Mouse (Mus musculus) urinary bladder, postnatal 25 days (tissue): ENCODE data around the gene Klhl29.
"Not testable (repeated sequence)": the region's sequence is repeated elsewhere in the genome, so short reads cannot be mapped to it uniquely, and the experiment has no call there.

Source experiments
- DNase-seq: peaks from one replicate; pipeline ENCODE4 v3.0.0; 2022; ENCODE audit warnings: low spot score

The Klhl29 gene

DNA sequence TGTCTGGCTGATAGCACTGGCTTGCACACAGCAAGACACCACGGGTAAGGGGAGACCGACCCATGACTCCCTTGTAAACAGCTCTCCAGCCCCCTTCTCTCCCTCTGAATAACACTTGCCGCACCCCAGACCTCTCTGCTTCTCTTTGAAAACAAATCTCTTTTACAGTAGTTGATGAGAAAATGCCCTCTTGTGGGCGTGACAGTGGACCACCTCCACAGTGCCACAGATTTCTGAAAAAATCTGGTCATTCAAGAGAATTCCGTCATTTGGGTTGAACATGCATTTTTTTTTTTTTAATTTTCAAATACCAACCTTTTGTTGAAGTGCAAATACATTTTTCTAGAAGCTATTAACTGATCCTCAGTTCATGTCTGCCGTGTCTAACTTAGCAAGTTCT, 17.0 kb downstream of the Klhl29 start:
- no peak for DNase-seq

DNA sequence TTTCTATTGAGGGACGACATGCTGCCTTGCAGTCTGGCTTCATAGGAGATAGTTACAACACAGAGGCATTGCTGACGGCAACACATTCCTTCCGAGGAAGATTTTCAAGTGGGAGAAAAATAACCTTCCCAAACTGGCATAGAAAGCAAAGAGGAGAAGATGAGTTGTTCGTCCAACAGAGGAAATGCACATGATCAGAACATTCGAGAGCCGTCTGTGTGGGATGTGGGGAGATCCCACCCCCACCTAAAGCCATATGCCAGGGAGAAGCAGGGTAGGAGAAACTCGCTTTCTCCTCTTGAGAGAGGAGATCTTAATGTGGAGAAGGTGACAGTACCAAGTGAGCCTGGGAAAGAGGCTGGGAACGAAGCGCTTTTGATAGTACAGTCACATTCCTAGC, 22.1 kb downstream of the Klhl29 start:
- DNase-seq = no peak

DNA sequence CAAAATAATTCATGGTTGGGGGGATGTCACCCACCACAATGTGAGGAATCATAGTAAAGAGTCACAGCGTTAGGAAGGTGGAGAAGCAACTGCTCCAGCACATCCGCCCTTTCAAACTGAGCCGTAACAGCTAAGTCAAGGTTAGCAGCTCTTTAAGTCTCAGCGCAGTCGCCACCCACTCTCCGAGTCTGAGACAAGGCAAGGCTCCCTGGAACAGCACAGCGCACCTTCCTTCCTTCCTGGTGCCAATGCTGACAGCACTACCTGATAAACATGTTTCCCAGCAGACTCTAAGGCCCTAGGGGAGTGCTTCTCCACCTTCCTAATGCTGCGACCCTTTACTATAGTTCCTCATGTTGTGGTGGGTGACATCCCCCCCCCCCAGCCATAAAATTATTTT, 22.7 kb downstream of the Klhl29 start:
- DNase-seq = no peak

DNA sequence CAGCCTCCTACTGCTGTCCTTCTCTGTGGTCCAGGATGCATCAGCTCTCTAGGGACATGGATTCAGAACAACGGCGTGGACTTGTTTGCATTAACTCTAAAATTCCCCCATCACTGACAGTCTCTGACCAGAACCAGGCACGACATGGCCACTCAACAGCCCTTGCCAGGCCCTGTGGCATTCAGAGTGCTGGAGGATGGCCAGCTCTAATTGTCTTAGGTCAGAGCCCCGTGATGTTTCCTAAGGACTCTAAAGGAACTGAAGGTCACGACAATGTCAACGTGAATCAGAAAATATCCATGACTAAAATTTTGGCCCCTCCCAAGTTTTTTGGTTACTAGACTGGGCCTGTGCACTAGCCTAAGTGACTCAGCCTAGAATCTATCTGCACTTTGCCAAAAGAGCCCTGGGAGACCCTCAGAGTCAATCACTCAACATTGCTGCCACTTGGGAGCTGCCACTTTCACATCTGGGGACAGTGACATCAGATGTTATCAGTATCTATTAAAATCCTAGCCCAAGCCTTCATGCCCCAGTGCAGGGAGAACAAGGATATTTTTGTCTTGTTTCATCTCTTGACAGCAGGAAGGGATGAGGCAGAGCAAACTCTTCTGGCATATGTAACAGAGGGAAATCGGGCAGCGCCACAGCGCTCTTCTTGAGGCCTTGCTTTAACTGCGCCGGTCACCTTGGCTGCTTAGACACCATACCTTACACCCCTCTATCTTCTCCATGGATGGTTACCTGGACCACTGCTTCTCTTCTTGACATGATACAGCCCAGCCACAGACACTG, 24.8 kb downstream of the Klhl29 start:
- no peak for DNase-seq

DNA sequence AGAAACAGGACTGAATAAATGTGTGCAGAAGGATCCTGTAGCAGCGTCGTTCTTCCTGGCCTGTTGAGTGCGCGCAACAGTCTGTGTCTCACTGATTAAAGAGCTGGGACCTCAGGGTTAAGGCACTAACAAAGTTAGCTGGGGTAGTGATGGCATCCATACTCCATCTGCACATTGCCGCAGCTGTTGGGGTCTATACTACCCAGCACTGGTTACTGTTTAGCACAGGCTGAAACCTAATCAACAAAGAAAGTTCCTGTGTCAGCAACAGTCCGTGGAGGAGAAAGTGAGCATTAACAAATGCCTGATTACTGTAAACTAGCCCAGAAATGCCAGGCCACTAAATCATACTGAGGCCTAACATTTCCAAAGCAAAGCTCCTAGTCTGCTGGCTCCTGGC, 30.4 kb downstream of the Klhl29 start:
- DNase-seq = no peak

DNA sequence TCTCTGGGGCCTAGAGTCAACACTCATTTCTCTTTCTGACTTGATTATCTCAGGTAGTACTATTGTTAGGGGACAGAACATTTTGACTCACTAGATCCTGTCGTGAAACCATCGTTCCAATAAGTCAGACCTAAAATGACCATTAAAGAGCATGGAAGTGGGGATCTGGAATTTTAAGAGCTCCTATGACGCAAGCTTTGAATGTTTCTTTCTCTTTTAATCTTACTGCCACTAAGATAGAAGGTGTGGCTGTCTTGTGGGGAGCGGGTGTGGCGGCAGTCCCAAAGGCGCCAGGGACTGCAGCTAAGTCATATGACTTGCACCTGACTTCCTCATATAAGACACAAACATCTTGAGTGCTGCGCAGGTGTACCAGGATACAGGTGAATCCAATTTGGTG, 31.0 kb downstream of the Klhl29 start:
- DNase-seq = not testable (repeated sequence)

- no peak for DNase-seq
Observed at GRCm38 (mm10) chr12:5340151-5340603, 35.3 kb downstream of the Klhl29 start.

- no peak for DNase-seq
Observed at GRCm38 (mm10) chr12:5336927-5337712, 38.4 kb downstream of the Klhl29 start.

- DNase-seq = no peak
Observed at GRCm38 (mm10) chr12:5336331-5336730, 39.2 kb downstream of the Klhl29 start.

DNA sequence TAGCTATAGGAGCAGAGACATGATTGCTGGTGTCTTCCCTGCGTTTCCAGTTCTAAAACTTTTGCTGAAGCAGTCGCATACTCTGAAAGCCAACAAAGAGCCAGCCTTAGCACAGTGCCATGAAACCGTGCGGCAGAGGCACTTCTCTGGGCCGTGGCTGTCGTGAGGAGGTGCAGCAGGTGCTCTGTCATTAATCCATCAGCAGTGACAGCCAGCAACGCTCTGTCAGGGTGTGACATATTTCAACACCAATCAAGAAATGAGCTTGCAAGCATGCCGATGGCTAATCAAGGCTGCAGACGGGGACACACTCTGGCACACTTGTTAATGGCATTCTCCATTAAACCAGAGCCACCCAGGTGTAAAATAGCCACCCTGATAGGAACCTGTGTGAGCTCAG, 40.5 kb downstream of the Klhl29 start:
- no peak for DNase-seq

- DNase-seq = no peak
Observed at GRCm38 (mm10) chr12:5334175-5334574, 41.3 kb downstream of the Klhl29 start.

GRCm38 (mm10) chr12:5331810-5332484, 43.5 kb downstream of the Klhl29 start:
- DNase-seq = no peak

DNA sequence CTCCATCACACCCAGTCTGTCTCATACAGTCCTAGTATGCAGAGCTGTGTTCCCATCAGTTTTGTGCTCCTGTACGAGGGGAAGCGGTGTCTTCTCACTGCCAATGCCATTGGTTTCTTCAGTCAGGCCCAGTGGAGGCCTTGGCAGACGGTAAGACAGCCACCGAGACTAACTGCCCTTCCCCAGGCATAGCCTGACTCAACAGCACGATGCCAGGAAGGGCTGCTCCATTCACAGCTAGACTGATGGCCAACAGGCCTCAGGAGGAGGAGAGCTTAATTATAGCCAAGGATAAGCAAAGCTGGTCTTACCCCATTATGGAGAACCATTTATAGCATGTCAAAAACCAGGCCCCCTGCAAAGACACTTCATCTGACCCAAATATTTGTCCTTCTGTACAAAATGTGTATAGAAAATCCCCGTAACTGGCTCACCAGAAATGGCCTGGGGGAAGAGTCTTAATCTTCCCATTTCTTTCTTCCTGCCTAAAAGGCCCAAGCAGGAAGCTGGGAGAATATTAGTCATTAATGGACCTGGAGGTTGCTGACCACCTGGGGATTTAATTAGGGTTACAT, 44.9 kb downstream of the Klhl29 start:
- DNase-seq = no peak

DNA sequence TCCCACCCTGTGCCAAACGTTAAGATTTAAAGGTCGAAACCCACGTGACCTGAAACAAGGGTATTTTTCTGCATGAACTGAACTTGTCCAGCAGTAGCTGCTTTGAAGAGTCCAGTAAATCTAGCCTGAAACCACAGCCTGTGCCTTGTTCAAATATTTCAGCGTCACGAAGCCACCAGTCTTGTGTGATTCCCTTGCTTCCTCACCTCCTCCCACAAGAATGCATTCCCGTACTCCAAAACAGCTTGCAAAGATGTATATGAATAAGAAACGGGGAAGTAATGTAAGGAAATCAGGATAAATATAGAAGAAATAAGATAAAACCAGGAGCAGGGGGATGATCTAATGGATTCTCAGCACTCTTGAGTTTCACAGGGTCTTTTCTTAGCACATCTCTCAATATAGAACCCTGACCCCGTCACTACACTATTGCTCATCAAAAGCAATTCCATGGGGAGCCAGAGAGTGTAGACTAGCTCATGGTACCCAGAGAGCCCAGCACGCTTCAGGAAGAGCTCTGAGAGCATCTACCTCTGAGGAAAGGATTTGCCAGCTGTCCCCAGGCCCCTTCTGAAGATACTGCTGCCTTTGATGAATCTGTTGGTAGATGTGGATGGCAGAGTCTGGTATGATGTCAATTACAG, 52.9 kb downstream of the Klhl29 start:
- DNase-seq = no peak

DNA sequence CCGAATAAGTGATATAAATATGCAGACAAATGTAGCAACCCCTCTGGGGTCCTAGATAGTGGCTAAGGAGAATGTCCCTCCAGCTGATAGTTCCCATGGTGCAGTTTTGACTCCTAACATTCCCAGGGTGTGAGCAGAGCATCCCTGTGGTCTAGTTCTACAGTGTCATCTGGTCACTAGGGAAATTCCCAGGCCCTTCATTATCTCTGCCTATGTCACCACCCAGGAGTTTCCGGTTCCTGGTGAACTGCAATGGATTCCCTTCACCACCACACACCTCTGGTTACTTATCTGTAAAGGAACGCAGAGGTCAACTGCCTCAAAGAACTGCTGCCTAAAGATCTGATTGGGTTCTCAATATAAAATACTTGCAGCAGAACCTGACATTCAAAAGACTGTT, 54.5 kb downstream of the Klhl29 start:
- no peak for DNase-seq

DNA sequence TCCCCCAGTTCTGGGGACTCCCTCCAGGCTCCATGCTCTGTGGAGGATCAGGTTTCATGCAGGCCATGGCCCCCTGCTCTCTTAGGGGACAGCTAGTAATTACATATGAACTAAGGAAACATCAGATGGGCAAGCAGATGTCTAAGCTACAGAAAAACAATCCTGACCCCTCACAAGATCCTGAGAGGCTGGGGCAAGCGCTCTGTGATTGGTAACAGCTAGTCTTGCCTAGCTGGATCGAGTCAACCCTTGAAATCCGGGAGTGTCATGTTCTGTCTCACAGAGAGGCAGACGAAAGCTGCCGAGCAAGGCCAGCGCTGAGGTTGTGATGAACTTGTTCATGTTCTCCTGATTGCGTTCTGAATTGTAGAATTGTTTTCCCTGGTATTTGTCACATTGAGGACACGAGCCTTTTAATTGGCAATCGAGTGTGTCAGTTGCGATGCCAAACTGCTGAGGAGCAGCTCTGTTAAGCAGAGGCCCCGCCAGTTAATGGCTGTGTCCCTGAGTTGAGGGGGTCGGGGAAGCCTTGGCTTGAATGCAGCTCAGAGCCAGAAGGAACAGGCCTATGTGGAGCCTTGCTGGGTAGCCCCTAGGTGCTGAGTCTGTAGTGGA, 56.0 kb downstream of the Klhl29 start:
- DNase-seq = no peak

DNA sequence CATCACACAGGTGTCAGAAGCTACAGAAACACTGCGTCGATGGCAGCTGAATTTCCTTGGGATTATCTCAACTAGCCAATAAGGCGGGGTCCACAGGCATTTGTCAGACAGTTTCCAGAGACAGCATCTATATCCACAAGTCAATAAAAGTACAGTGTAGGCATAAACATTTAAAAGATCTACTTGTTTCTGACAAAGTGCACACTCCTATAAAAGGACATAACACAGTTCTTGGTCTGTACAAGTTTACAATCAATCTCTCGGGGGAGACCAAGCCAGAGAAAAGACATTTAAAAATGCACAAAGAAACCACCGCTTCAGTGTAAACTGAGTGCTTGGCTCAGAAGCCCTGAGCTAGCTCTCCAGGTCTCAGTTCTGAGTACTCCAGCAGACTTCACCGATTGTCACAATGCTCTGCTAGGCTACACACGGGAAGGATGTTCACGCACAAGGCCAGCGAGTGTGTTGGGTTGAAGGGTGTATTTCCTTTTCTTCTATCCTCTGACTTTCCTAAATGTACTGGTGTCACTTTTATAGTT, 59.4 kb downstream of the Klhl29 start:
- no peak for DNase-seq

DNA sequence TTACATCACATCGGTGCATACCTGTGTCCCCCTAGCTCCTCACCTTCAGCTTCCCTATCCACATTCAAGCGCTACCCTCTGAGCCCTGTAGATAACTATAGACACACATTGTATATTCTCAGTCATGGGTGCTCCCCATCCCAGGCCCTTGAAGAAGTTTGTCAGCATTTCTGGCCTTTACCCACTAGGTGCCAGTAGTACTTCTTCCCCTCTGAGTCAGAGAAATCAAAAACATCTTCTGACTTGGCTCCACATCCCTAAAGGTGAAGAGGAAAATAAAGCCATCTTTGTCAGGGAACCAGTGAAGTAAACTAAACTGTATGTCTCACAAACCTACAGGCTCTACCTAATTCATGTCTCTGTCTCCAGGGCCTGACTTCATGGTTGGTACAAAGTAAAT, 67.6 kb downstream of the Klhl29 start:
- DNase-seq = no peak

- no peak for DNase-seq
Observed at GRCm38 (mm10) chr12:5305466-5305865, 70.0 kb downstream of the Klhl29 start.

DNA sequence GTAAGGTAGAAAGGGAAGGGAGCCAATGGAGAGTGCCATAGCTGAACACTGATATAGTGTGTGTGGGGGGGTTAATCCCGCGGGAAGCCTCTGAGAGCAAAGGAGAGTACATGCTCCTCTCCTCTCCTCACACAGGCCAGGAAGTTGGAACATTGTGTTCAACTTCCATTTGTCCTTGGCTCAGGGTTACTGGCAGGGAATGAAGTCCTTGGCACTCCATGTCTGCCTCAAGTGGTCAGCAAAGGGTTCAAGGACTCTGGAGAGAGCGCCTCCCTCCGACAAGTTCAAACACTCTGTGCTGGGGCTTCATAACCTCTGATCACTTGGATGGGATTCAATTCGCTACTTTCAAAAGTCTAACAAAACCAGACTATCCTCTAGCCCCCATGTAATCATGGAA, 71.6 kb downstream of the Klhl29 start:
- no peak for DNase-seq

- no peak for DNase-seq
Observed at GRCm38 (mm10) chr12:5303100-5303499, 72.4 kb downstream of the Klhl29 start.
